8 mouse cellular contexts compared by ENCODE assay signal in the genomic region with DNA sequence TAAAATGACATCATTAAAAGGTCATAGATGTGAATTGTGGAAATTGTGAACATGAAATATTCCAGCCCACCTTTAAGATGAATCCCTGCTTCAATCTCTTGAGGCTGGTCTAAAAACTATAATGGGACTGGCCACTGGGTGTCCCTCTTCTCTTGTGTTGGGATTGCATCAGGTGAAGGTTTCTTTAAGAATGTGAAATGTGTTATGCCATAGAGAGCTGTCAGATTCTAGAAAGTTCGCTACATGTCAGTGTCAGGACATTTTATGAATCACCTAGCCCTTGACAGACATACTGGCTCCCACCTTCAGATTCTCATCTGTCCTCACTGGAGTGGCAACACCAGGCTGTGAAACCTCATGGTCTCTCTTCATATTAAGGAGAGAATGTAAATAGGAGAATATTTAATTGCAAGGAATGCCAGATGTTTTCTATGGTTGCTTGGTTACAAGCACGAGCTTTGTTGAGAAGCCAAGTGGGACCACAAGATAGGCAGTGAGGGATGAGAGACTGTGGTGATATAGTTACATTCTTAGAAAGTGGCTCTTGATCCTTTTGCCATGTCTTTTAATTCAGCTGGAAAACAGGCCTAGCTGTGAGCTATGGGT.
DNase-seq lines count a peak whose midpoint lies in the region.

No protein-coding gene starts in this region.

- DNase-seq in cerebellum, postnatal 14 days: peak; percentile 43 to 62
- no peak for DNase-seq in cerebellum, adult 9-10 months
- peak; percentile 4 for DNase-seq in urinary bladder, postnatal 14 days (ENCODE audit: low spot score)
- no peak for DNase-seq in urinary bladder, postnatal 4 days (ENCODE audit: low spot score in 2 of 2)
- peak; percentile 23 to 51 for DNase-seq in layer of hippocampus, postnatal 10 days (ENCODE audit: low spot score in 2 of 2)
- peak; percentile 3 to 18 for DNase-seq in right cerebral cortex, postnatal 36 days (ENCODE audit: low spot score in 2 of 2)
- DNase-seq in gastrocnemius, adult 8-10 months (ENCODE audit: low spot score in 2 of 2): no peak
- no peak for DNase-seq in kidney, adult 18-20 months

Comparison
In these comparisons a context has a peak if more than half of its experiments do, and no peak if none do; other contexts are left out.
1. DNase-seq: peak in cerebellum, postnatal 14 days (2 of 2), urinary bladder, postnatal 14 days (single experiment), layer of hippocampus, postnatal 10 days (2 of 2) and right cerebral cortex, postnatal 36 days (2 of 2); none in cerebellum, adult 9-10 months (single experiment), urinary bladder, postnatal 4 days (0 of 2), gastrocnemius, adult 8-10 months (0 of 2) and kidney, adult 18-20 months (single experiment).